Mouse (Mus musculus) cerebral cortex, adult 2 months (tissue): ENCODE data around the gene D630023F18Rik.

ENCODE experiments used
- WGBS: fragments of 180-500 bp; shearing (Covaris S2); methylation state at CpG from one replicate; pipeline ENCODE4 v1.1.7; 2018; 5-methylcytosine and 5-hydroxymethylcytosine counted together

The D630023F18Rik gene

DNA sequence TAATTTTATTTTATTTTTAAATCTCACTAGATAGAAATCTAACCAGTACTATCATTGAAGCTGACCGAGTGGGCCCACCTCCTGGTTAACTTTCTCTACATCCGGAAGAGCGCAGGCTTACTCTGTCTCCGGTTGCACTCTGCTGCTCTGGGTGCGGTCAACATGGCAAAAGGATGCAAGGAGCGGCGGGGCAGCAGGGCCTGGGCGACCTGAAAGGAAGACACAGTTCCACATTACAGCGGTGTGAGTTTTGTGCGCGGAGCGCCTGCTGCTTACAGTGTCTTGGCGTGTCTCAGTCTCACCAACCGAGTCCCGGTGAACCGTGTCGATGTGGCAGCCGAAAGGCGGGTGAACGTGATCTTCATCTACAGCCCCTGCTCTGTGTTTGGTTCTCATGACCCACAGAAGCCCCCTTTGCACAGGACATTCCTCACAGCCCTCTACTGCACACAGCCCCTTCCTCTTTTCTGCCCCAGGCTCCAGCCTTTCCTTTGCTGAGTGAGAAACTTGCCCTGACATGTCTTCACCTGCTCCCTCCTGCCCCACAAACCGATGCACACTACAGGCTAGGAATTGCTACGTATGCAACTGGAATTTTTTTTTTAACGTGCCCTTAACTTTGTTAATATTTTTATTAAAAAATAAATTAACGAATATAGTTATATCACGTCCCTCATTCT, 13.1 kb downstream of the D630023F18Rik start:
- 85% methylated on average over 25 of the region's 25 CpGs for WGBS

DNA sequence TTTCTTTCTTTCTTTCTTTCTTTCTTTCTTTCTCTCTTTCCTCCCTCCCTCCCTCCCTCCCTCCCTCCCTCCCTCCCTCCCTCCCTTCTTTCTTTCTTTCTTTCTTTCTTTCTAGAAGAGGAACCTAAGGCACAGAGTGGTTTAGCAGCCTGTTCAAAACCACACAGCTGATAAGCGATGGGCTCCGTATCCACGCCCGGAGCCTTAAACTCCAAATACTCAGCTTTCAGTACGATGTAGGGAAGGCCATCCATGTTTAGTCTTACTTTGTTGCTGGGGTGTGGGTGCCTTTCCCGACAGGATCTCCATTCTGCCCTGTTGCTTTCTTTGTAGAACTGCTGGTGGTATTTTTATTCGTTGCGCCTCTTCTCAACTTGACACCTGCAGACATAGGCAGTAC, 13.8 kb downstream of the D630023F18Rik start:
- 89% methylated on average over 8 of the region's 8 CpGs for WGBS

DNA sequence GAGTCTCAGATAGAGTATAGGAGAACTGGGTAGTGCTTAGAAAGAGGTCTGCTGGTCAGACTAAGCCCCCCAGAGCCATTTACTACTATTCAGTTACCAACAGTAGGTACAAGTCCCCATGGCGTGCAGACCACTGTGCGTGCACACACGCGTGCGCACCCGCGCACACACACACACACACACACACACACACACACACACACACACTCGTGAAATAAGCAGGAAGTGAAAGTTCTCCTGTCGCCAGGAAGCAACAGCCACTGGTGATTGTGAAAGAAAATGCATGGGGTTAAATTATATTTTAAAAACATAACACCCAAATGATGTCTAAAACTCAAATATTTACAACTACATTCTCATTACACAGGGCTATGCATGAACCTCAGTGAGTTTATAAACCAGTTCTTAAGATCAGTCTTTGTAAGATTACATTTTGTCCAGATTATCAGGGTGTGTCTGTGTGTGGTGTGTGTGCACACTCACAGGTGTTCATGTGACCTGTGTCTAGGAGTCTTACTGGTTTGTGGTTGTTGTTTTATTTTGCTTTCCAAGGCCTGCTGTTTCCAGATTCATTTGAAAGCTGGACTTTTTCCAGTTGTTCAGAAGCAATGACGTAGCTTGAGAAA, 15.2 kb downstream of the D630023F18Rik start:
- 93% methylated on average over 10 of the region's 10 CpGs for WGBS

DNA sequence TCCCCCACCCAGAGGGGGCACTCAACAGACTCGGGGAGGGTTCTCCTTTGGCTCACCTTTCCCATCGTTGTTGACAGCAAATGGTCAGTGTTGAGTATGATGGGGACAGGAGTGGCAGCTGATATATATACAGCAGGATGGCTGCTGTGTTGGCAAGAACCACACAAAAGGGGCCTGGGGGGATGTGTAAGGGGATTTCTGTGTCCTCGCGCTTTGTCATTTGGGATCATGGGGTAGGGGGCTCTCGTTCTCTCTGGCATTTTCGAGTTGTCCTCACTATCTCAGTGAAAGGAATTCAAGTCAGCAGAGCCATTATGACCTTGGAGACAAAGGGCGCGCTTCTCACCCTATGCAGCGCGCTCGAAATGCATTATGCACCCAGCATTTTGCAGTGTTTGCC, 19.7 kb downstream of the D630023F18Rik start, which contains the start of gene Cryga:
Cryga (minus strand) TSS at position 101 of the 400 bp plus-strand sequence.
- 93% methylated on average over 11 of the region's 11 CpGs for WGBS

DNA sequence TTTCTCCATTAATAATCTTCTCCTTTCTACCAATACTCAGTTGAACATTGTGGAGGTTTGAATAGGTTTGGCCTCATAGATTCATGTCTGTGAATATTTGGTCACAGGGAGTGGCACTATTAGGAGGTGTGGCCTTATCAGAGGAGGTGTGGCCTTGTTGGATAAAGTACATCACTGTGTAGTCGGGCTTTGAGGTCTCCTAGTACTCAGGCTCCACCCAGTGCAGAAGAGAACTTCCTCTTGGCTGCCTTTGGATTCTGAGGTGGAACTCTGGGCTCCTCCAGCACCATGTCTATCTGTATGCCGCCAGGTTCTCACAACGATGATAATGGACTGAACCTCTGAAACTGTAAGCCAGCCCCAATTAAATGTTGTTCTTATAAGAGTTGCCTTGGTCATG, 26.1 kb downstream of the D630023F18Rik start:
- 86% methylated on average over 3 of the region's 3 CpGs for WGBS

DNA sequence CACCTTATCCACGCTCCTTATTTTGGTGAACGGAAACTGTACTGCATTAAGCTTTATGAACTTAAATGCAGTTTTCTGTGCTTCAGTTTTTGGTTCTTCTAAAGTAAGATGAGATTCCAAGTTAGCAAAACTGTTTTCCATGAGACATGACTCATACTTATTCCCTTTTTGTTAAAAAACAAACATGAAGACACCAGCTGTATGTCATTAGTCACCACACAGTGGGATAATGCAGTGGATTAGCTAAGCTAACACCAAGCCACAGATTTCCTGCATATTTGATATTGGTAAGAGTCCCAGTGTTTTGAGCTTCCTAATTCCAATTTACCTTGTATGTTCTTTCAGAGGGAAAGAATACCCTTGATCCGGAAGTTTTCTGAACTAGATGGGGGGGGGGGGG, 31.4 kb downstream of the D630023F18Rik start:
- 65% methylated on average over 3 of the region's 3 CpGs for WGBS

DNA sequence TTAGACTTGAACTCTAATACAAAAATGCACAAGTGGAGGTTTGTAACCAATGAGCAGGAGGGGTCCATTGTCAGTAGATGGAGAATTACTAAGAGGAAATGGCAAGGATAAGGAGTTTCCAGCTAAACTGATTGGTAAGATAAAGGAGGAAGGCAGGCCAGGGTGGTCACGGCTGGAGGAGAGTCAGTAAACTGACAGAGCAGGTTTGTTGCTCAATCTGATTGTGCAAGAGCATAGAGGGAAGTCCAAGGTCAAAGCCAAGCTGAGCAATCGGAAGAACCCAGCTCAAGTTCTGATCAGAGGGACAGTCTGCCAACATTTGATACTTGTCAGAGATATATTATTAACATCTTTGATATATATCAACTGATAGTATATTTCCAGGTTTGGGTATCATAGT, 32.6 kb downstream of the D630023F18Rik start:
- 78% methylated on average over 2 of the region's 2 CpGs for WGBS

DNA sequence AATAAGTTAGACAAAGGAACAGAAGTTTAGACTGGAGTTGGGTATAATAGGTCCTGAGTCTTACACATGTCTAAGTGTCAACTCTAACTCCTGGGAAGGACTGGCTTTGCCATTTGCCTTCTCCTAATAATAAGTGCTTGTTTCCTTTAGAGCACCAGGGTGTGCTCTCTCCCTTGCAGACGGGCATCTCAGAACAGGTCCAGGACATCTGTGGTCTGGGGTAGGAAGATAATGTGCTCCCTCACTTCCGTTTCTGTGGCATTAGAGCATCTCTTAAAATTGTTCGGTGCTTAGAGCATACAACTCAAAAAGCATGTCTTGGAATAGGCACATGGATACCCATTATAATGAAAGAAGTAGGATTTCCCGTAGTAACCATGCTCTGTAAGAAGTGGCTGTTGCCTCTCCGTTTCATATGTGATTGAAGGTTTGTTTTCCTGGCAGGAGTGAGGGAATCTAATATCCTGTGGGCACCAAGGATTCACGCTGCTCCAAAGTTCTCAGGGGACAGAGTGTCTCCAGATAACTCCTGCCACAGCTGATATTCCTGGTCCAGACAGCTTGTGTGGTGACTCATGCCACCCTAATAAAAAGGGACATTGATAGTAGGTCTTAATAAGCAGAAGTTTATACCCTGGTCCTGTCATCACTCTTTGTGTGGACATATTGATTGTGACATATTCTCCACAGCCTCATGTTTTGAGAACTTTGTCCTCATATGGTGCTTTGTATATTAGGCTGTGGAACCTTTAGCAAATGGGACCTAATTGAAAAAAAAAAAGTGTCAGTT, 34.3 kb downstream of the D630023F18Rik start:
- WGBS: 80% methylated on average over 6 of the region's 6 CpGs

DNA sequence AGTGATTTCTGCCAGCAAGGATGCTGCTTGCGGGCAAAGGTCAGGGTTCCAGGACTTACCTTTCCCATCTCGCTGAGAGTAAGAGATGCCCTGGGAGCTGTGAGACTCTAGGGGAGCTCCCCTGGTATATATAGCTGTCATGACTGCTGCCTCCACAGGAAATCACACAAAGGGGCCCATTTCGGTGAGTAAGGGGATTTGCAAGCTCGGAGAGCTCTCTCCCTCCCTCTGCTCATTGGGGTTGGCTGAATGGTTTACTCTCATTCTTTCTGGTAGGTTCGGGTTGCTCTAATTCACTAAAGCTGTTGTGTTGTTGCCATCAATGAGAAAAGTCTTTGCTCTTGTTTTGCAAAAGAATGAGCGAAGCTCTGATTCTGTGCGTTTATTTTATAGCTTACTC, 40.8 kb downstream of the D630023F18Rik start, which contains the start of gene Crygb:
Crygb (minus strand) TSS at position 101 of the 400 bp plus-strand sequence.
- WGBS: 54% methylated on average over 7 of the region's 7 CpGs

DNA sequence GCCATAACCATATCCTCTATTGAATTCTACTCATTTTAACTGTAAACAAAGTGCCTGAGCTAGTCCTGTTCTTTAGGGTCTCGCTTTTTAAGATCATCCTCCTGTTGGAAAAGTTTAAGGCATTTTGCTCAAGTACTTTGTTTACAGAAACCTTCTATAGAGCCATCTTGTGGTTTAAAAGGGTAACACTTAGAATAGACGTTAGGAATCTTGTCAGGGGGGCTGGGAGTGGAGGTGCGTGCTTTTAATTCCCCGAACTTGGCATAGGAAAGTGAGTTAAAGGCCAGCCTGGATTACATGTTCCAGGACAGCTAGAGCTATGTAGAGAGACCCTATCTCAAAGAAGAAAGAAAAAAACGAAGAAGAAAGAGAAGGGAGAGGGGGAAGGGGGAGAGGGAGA, 47.4 kb downstream of the D630023F18Rik start:
- WGBS: 9% methylated on average over 5 of the region's 5 CpGs

DNA sequence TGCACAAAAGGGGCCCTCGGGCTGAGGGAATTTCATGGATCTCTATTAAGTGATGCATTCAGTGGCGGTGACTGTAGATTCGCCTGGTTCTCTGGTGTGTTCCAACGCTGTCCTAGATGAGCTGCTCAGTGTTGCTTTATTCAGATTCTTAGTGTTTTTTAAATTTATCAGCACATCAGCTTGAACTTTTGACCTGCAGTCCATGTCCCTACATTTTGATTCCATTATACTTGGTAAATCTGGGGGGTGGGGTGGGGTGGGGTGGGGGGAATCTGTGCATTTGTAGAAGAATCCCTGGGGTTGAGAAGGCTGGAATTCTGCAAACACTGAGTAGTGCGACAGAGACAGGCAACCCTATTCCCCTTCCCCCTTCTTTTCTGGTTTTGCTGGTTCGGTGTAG, 49.4 kb downstream of the D630023F18Rik start, which contains the start of gene Crygc:
Crygc (minus strand) TSS at position 101 of the 400 bp plus-strand sequence.
- WGBS: 77% methylated on average over 6 of the region's 6 CpGs

DNA sequence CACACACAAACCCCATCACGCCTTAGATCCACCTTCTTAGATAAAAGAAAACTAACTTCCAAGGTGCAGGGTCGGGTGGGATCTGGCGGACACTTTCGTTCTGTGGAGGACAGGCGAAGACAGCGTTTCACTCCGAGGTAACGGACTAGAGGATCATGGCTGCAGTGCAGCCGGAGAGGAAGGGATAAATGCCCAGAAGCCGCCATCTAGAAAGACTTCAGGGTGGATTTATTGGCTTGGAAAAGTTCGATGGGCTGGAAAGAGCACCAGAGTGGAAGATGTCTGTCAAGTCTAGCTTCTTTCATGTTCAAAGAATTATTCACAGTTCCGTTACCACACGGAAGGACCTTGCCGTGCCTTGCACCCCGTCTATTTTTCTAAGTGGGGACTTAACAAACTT, 58.8 kb downstream of the D630023F18Rik start:
- WGBS: 82% methylated on average over 15 of the region's 15 CpGs

DNA sequence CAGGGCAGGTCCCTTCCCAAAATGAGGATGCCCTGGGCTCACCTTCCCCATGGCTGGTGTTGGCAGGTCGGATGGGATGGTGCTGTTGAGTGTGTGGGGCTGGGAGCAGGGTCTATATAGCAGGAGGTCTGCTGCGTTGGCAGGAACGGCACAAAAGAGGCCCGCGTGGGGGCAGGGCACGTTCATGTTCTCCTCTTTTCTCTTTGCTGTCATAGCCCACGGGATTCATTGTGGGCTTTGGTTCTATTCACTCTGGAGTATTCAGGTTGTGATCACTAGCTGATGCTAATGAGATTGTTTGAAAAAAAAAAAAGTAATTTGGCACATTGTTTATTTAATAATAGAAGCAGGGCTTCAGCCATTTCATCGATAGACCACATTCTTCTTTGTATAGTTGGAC, 59.7 kb downstream of the D630023F18Rik start, which contains the start of gene Crygd:
Crygd (minus strand) TSS at position 101 of the 400 bp plus-strand sequence.
- 47% methylated on average over 8 of the region's 8 CpGs for WGBS
